Mouse (Mus musculus): ENCODE results near the gene Ush1g. TPM values are rescaled to one million over a fixed set of nuclear protein-coding genes. Genes with fewer than 3 reads are reported as not detected.

The Ush1g gene
- 0.41 and 0.46 TPM in 2 replicates for polyA plus RNA-seq (2021; fragmentation: Nextera tagmentation)
- long read RNA-seq, experiment 1, partial matches to known transcripts = 1 of 2 reads
- long read RNA-seq, experiment 1, other reads (novel, unspliced or antisense) = 1 of 2 reads
- long read RNA-seq, experiment 2, partial matches to known transcripts = 2 of 3 reads
- long read RNA-seq, experiment 2, other reads (novel, unspliced or antisense) = 0 of 3 reads

DNA sequence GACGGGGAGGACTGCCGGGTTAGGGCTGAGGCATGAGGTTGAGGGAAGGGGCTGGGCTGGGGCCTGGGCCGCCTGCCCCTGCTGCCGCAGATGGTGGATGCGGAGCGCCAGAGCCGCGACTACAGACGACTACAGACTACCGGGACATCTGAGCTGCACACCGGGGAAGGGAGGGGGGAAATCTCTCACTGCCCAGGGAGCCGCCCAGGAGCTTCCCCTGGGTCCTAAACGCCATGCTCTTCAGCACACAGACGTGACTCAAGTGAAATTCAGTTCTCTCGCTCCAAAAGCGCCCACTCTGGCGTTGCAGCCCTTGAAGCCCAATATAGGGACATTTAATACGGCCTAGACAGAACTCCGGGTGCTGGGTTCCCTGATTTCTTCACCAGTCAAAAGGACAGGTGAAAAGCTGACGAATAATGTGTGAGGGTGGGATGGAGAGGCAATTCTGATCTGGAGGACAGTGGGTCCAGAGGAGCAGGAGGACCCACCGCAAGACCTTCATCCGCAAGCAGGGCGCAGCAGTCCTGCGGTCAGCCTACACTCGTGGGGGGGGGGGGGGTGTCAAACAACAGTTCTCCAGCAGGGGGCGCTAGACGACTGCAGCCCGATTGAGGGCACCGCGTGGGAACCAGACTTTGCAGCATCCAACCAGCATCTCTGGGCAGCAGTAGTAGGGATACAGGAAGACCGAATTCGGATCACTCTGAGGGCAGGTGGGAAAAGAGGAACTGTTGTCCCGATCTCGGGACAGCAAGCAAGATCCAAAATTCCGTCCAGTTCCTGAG lies at the start of gene Ush1g:
TSS of gene Ush1g (minus strand) at position 136 of the 788 bp plus-strand sequence.

DNA sequence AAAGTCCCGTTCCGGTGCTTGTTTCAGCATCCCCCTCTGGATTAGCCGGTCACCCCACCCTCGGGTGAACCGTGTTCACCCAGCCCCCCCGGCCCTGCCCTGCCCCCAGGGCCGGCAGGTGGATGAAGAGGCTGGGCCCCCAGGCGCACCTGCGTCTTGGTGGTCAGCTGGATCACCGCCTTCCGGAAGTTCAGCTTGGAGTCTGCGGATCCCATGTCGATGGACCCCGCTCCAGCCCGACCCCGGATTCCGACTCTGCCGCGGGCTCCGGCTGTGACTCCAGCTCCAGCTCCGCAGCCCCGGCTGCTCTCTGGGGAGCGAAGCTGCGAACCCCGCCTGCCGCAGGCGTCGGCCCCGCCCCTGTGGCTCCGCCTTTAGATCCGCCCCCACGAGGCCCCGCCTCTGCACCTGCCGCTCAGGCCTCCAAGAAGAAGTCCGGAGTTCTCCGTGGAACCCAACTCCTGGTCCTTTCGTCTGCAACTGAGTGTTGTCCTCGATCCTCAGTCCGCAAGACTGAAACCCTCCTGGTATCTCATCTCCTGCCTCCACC lies 45.6 kb upstream of the Ush1g start, which contains the start of gene Hid1:
TSS of gene Hid1 (minus strand) at position 362 of the 550 bp plus-strand sequence.

DNA sequence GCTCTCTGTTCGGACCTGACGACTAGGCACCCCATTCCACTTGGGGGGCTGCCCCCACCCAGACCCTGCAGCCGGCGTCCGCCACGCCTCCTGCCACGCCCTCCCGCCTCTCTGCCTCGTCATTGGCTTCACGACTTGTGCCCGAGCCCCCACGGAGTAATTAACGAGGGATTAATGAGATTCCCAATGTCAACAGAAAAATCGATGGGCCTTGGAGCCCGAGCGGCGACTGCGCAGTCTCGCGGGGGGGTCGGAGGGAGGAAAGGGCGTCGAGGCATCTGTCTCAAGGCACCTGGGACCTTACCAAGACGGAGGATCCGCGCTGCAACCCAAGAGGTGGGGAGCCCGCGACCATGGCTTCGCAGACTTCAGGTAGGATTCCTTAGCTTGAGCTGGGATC lies 12.7 kb upstream of the Ush1g start, which contains the start of gene Otop3:
TSS of gene Otop3 (plus strand) at position 201 of the 400 bp plus-strand sequence.

DNA sequence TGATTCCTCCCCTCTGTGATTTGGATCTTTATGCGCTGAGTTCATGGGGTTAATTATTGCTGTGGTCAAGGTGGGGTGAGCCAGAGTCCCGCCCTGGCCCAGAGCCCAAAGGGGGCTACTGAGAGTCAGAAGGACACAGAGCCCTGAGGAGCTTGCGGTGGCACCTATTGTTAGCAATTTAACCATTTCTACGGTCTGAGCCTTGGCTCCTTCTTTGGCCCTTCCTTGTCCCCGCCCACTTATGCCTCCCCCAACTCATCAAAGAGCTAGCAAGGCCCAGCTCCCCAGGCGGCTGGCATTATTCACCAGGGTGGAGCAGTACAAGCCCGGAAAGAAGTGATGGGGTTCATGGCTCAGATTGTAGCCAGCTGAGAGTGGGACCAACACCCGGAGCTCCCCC lies 15.0 kb downstream of the Ush1g start, which contains the start of gene Otop2:
TSS of gene Otop2 (plus strand) at position 301 of the 400 bp plus-strand sequence.

DNA sequence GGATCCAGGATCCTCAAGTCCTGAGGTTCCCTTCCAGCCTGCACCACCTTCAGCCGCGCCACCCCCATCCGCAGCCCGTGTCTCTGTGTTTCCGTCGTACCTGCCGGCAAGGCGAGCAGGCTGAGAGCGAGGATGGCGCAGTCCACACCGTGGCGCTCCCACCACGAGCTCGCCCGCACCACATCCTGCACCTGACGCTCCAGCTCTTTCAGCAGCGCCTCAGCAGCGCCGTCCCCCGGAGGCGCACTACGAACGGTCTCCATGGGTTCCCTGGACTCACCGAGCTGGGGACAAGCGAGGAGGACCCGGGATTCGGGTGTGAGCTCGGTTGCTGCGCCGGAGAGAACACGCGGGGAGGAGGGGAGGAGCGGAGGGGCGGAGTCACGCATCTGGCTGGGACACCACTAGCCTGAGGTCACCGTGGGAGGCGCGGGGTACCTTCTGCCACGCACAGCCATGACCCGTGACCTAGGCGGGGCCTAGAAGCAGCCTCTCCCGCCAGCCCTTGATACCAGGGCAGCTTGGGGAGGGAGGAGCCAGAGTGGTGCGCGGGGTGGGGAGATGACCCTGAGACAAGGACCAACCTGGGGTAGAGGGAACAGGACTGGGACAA lies 24.5 kb downstream of the Ush1g start, which contains the start of gene Fads6:
TSS of gene Fads6 (minus strand) at position 450 of the 613 bp plus-strand sequence.

DNA sequence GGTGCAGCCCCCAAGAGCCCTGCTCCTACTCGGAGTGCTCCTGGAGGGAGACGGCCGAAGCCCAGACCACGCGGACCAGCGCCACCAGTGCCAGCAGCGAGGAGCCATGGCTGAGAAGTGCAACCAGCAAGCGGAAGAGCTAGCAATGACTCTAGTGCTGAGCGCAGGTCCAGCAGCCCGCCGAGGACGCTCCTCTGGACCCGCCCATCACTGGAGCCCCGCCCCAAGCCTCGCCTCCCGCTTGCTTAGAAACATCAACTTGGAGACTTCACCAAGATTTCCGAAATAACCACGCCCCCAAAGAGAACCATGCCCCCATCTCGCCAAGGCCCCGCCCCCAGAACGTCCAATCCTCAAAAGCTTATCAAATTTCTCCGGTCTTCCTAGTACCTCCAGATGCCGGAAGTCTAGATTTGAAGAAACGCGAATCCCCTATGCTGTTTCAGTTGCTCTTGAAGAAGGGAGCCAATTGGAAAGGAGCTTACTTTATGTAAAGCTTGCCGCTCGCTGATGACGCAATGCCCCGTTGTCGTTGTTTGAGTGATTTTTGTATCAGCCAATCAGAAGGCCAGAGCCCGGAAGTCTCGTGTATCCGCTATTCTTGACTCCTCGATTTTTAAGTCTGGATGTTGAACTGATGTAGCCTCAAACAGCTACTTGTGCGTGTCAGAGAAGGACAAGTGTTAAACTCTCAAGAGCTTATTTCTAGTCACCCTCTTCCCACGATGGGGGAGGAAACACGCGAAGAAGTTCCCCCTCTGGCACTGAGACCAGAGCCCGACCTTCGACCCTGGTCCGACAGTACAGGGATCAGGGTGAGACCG lies 44.8 kb downstream of the Ush1g start, which contains the start of gene Fdxr:
TSS of gene Fdxr (minus strand) at position 271 of the 824 bp plus-strand sequence.

DNA sequence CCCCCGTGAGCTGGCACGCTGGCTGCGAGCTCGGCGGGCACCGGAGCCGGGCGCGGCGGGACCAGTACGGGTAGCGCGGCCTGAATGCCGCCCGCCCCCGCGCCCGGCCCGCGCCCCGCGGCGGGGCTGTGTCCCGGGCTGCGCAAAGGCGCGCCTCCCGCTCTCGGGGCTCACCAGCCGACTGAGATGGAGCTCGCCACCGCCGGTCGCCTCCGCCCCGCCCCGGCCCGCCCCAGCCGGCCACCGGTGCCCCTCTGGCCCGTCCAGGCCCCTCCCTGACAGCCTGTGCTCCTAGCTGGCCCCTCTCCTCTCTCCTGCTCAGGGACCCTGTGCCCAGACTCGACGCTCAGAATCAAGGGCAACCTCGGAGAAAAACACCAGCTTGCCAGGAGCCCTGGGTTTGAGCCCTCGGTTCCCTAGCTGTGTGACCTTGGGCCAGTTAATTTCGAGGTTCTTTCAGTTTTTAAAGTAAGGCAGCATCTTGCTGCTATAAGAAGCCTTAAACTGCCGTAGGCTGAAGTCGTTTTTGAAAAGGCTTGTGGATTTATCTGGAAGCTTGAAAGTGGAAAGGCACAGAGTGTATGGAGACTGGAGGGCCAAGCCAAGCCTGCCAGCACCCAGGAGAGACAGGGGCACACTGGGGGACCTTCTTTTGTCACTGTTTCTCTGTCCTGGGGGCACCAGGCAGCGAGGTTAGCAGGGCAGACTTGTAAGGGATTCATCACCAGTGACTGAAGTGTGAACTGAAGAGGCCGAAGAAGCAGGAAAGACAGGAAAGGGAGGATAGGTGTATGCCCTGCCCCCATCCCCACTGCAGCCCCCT lies 54.6 kb downstream of the Ush1g start, which contains the start of gene Grin2c:
TSS of gene Grin2c (minus strand) at position 183 of the 823 bp plus-strand sequence.

Other genes starting within 250 kb of the Ush1g start
- 1.3 and 1.6 TPM in 2 replicates for gene Rab37, start 230.6 kb downstream of the Ush1g start, polyA plus RNA-seq (2021; fragmentation: Nextera tagmentation)
- 0.11 TPM in 1 of 2 replicates, not detected in the other for gene Cd300lf, start 188.0 kb downstream of the Ush1g start, polyA plus RNA-seq (2021; fragmentation: Nextera tagmentation)
- 23.9 and 27.7 TPM in 2 replicates for gene Slc9a3r1, start 158.7 kb downstream of the Ush1g start, polyA plus RNA-seq (2021; fragmentation: Nextera tagmentation)
- gene Tmem104, start 134.6 kb downstream of the Ush1g start, polyA plus RNA-seq (2021; fragmentation: Nextera tagmentation) = 23.0 and 28.3 TPM in 2 replicates
- 40.7 and 42.7 TPM in 2 replicates for gene Nat9, start 134.2 kb downstream of the Ush1g start, polyA plus RNA-seq (2021; fragmentation: Nextera tagmentation)
- 3.3 and 5.2 TPM in 2 replicates for gene Grin2c, start 54.8 kb downstream of the Ush1g start, polyA plus RNA-seq (2021; fragmentation: Nextera tagmentation)
- 8.5 and 10.7 TPM in 2 replicates for gene Fdxr, start 45.0 kb downstream of the Ush1g start, polyA plus RNA-seq (2021; fragmentation: Nextera tagmentation)
- 1.7 and 1.9 TPM in 2 replicates for gene Fads6, start 24.4 kb downstream of the Ush1g start, polyA plus RNA-seq (2021; fragmentation: Nextera tagmentation)
- gene Otop2, start 14.9 kb downstream of the Ush1g start, polyA plus RNA-seq (2021; fragmentation: Nextera tagmentation) = 0.29 and 0.97 TPM in 2 replicates
- 0.08 and 0.11 TPM in 2 replicates for gene Otop3, start 12.7 kb upstream of the Ush1g start, polyA plus RNA-seq (2021; fragmentation: Nextera tagmentation)
- gene Hid1, start 45.7 kb upstream of the Ush1g start, polyA plus RNA-seq (2021; fragmentation: Nextera tagmentation) = 61.2 and 65.4 TPM in 2 replicates
- gene Cdr2l, start 59.9 kb upstream of the Ush1g start, polyA plus RNA-seq (2021; fragmentation: Nextera tagmentation) = 5.2 and 6.9 TPM in 2 replicates
- 225 and 242 TPM in 2 replicates for gene Mrpl58, start 81.7 kb upstream of the Ush1g start, polyA plus RNA-seq (2021; fragmentation: Nextera tagmentation)
- 1,701 and 1,807 TPM in 2 replicates for gene Atp5h, start 97.9 kb upstream of the Ush1g start, polyA plus RNA-seq (2021; fragmentation: Nextera tagmentation)
- gene Kctd2, start 98.1 kb upstream of the Ush1g start, polyA plus RNA-seq (2021; fragmentation: Nextera tagmentation) = 8.3 and 8.7 TPM in 2 replicates
- gene Trim80, start 118.5 kb upstream of the Ush1g start, polyA plus RNA-seq (2021; fragmentation: Nextera tagmentation) = not detected in 2 replicates
- 0.09 and 0.11 TPM in 2 replicates for gene Slc16a5, start 140.4 kb upstream of the Ush1g start, polyA plus RNA-seq (2021; fragmentation: Nextera tagmentation)
- gene Armc7, start 153.6 kb upstream of the Ush1g start, polyA plus RNA-seq (2021; fragmentation: Nextera tagmentation) = 8.2 and 8.9 TPM in 2 replicates
- gene Nt5c, start 169.8 kb upstream of the Ush1g start, polyA plus RNA-seq (2021; fragmentation: Nextera tagmentation) = 133 and 141 TPM in 2 replicates
- gene Jpt1, start 192.3 kb upstream of the Ush1g start, polyA plus RNA-seq (2021; fragmentation: Nextera tagmentation) = 276 and 280 TPM in 2 replicates
- 655 and 748 TPM in 2 replicates for gene Sumo2, start 214.2 kb upstream of the Ush1g start, polyA plus RNA-seq (2021; fragmentation: Nextera tagmentation)
- 24.6 and 24.9 TPM in 2 replicates for gene Nup85, start 242.4 kb upstream of the Ush1g start, polyA plus RNA-seq (2021; fragmentation: Nextera tagmentation)

Data from layer of hippocampus, adult 6 months (tissue).